ENCODE assay signal across 19 mouse cellular contexts in the genomic region with DNA sequence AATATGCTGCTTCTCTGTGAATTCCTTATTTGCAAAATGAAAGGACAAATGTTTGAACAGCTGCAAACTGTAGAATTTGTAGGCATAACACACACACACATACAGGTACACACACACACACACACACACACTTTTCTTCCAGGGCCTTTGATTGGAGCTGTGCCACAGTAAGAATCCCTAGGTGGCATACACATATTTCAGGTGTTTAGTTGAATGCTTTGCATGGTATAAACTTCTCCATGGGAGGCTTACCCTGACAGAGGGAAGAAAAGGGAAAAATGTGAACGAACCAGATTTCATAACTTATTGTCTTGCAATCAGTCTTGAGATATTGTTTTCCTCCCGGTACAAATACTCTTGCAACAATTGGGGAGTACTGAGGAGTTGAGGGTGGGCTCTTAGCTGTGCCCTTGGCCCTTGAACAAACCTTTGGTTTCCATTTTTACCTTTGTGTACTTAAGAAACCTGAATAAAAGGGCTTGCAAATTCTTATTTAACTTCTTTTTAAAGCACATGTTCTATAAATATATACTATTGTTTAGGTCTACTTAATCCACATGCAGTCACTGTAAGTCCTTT.
"Had no signal": no experiment of that assay in that cellular context is flagged by ENCODE, and none has a peak within 500 bp of the region (broad histone marks: within the 10 kb centered on the region; RNA-seq: fewer than 3 reads in every experiment).

No protein-coding gene starts in this region.

- H3K4me3 ChIP-seq: limb, embryonic 15.5 days; liver, embryonic 12.5 days; midbrain, embryonic 10.5 days; midbrain, embryonic 12.5 days; myocyte; neural tube, embryonic 13.5 days; neural tube, embryonic 15.5 days had no signal

- ATAC-seq: liver, embryonic 12.5 days; midbrain, embryonic 16.5 days had no signal

- H3K4me2 ChIP-seq: limb, embryonic 15.5 days; liver, embryonic 12.5 days; midbrain, embryonic 12.5 days; neural tube, embryonic 13.5 days; neural tube, embryonic 15.5 days had no signal

- H3K27me3 ChIP-seq: limb, embryonic 15.5 days; liver, embryonic 12.5 days; midbrain, embryonic 12.5 days; neural tube, embryonic 13.5 days; neural tube, embryonic 15.5 days had no signal

- H3K27ac ChIP-seq: limb, embryonic 15.5 days; liver, embryonic 12.5 days; liver, embryonic 14.5 days; midbrain, embryonic 10.5 days; midbrain, embryonic 12.5 days; neural tube, embryonic 13.5 days; neural tube, embryonic 15.5 days had no signal

- H3K9me3 ChIP-seq: limb, embryonic 15.5 days; liver, embryonic 12.5 days; midbrain, embryonic 10.5 days; midbrain, embryonic 12.5 days; neural tube, embryonic 13.5 days; neural tube, embryonic 15.5 days had no signal

- H3K9ac ChIP-seq: limb, embryonic 15.5 days; liver, embryonic 12.5 days; liver, embryonic 14.5 days; midbrain, embryonic 12.5 days; neural tube, embryonic 13.5 days; neural tube, embryonic 15.5 days had no signal

- H3K36me3 ChIP-seq: limb, embryonic 15.5 days; liver, embryonic 12.5 days; midbrain, embryonic 10.5 days; midbrain, embryonic 12.5 days; neural tube, embryonic 13.5 days; neural tube, embryonic 15.5 days had no signal

- H3K4me1 ChIP-seq: limb, embryonic 15.5 days; liver, embryonic 12.5 days; midbrain, embryonic 10.5 days; midbrain, embryonic 12.5 days; neural tube, embryonic 13.5 days; neural tube, embryonic 15.5 days had no signal

- DNase-seq: lung, postnatal 14 days; midbrain, embryonic 14.5 days; retina, postnatal 1 day; right cerebral cortex, adult 18-20 months; right cerebral cortex, postnatal 25 days; right cerebral cortex, postnatal 4 days; spleen, adult 18-20 months; thymus, adult 2 months; thymus, postnatal 25 days; thymus, postnatal 4 days had no signal
